Mouse (Mus musculus) forebrain, embryonic 15.5 days (tissue): ENCODE results near the gene Gpm6b. TPM values are rescaled to one million over a fixed set of nuclear protein-coding genes. Genes with fewer than 3 reads are reported as not detected.

ENCODE experiments used
- ATAC-seq: fragments of 200-750 bp; cut with Nextera tagmentation; replicated peaks from 2 replicates; pipeline ENCODE4 v1.8.0; 2017; ENCODE audit warnings: mild to moderate bottlenecking, moderate TSS enrichment, moderate library complexity
- H3K27ac ChIP-seq: fragments of 300-500 bp; sonication (generic); replicated peaks from 2 replicates; pipeline ENCODE4 v1.5.1; 2015; ENCODE audit warnings: mild to moderate bottlenecking, inconsistent platforms
- H3K27me3 ChIP-seq: fragments of 300-500 bp; sonication (generic); 2 replicates; pipeline ENCODE4 v1.6.1; 2015; ENCODE audit warnings: inconsistent platforms
- H3K36me3 ChIP-seq: fragments of 300-500 bp; sonication (generic); 2 replicates; pipeline ENCODE4 v1.6.1; 2015; ENCODE audit warnings: mild to moderate bottlenecking, inconsistent platforms
- H3K4me1 ChIP-seq: fragments of 300-500 bp; sonication (generic); 2 replicates; pipeline ENCODE4 v1.6.1; 2015; ENCODE audit warnings: inconsistent platforms
- H3K4me2 ChIP-seq: fragments of 300-500 bp; sonication (generic); replicated peaks from 2 replicates; pipeline ENCODE4 v1.6.1; 2015; ENCODE audit warnings: mild to moderate bottlenecking, inconsistent platforms
- H3K4me3 ChIP-seq: fragments of 300-500 bp; sonication (generic); 2 replicates; pipeline ENCODE4 v1.5.1; 2015; ENCODE audit warnings: mild to moderate bottlenecking, inconsistent platforms
- H3K9ac ChIP-seq: fragments of 300-500 bp; sonication (generic); replicated peaks from 2 replicates; pipeline ENCODE4 v1.6.1; 2015; ENCODE audit warnings: mild to moderate bottlenecking, inconsistent platforms
- H3K9me3 ChIP-seq: fragments of 300-500 bp; sonication (generic); 2 replicates; pipeline ENCODE4 v1.6.1; 2016; ENCODE audit warnings: inconsistent platforms
- WGBS: fragments of 180-500 bp; shearing (Covaris S2); methylation state at CpG from one replicate; pipeline ENCODE4 v1.1.7; 2015; ENCODE audit warnings: mixed read lengths; 5-methylcytosine and 5-hydroxymethylcytosine counted together
- polyA plus RNA-seq: library from polyadenylated mRNA; unstranded; fragments of >200 nt; fragmentation: Nextera tagmentation; extraction: Ambion mirVana; gene quantifications from 2 replicates; pipeline ENCODE4 v1.2.1, GENCODE M21; 2015

Gene Gpm6b
- polyA plus RNA-seq, 1 experiment from 2014 or later = 441 TPM

DNA sequence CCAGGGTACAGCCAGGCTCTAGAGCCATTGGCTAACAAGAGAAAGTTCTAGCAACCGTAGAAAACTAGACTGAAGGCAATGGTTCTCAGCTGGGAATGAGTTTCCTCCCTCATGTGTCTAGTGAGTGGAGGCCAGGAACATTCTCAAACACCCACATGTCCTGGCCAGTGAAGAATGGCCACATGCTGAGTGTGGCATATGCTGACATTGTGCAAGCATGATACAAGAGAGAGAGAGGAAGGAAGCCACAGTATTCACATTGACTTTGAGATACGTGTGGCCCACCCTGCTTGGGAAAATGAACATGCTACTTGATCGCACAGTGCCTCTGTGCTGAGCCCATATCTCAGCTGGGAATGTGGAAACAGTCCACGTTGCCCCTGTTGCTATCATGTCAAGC, 101.2 kb downstream of the Gpm6b start:
- Histone ChIP-seq H3K4me2 (no peak overlapping the region), H3K36me3 (no peaks in the 10 kb centered on the region), H3K9ac (no peak overlapping the region), H3K27ac (no peak overlapping the region), H3K4me1 (no peaks in the 10 kb centered on the region), H3K9me3 (no peaks in the 10 kb centered on the region), H3K27me3 (no peaks in the 10 kb centered on the region), H3K4me3 (no peak overlapping the region)
- WGBS = 82% methylated on average over 4 of the region's 4 CpGs
- no peak for ATAC-seq

DNA sequence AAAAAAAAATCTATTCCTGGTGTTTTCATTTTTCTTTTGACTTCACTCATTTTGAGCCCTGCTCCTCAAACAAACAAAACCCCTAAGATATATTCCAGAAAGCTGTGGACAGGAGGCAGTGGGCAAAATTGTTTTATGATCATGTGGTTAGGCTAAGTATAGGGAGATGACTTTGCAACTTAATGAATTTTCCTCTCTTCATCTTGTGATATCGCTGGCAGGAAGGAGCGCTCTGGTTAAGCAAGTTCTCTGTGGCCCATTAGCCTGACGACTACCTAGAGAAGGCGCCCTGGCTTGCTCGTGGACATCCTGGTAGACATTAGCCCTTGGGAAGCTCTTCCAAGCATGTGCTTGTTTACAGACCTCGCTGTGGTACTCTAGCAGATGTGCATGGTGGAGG, 103.1 kb downstream of the Gpm6b start:
- Histone ChIP-seq H3K4me1 (no peaks in the 10 kb centered on the region), H3K27me3 (no peaks in the 10 kb centered on the region), H3K4me3 (no peak overlapping the region), H3K9me3 (no peaks in the 10 kb centered on the region), H3K27ac (no peak overlapping the region), H3K4me2 (no peak overlapping the region), H3K9ac (no peak overlapping the region), H3K36me3 (no peaks in the 10 kb centered on the region)
- ATAC-seq = no peak
- WGBS = 90% methylated on average over 6 of the region's 6 CpGs

DNA sequence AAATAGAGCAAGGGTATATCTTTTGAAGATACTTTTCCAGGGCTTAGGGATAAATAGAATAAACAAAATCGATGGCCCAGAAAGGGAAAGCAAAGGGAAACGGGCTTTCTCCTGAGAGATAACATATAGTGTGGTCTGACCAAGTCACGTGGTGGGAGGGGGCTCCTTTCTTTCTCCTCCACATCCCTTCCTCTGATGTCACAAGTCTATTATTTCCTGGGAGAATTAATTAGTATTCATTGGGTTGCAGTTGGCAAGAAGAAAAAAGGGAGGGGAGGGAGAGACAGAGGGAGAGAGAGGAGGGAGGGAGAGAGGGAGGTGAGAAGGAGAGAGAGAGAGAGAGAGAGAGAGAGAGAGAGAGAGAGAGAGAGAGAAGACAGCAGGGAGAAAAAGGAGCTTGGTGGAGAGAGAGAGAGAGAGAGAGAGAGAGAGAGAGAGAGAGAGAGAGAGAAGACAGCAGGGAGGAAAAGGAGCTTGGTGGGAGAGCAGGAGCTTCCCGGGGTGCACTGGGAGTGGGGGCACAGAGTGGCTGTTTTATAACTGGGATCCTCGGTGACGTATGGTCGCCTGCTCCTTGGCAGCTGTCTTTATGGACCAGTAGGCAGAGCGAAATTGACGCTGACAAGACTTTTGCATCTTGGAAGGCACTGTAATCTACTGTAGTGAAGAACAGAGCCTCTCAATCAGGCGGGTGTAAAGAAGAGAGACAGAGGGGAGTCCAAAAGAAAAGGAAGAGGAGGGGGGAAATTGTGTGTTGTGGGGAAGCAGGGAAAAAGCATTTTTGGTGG, 105.7 kb downstream of the Gpm6b start:
- H3K4me1 ChIP-seq = no peaks in the 10 kb centered on the region; the same call in 1 of the 2 replicates
- H3K36me3 ChIP-seq = no peaks in the 10 kb centered on the region
- 24% methylated on average over 10 of the region's 10 CpGs for WGBS
- H3K27me3 ChIP-seq = no peaks in the 10 kb centered on the region
- H3K4me3 ChIP-seq = peak overlapping the region; percentile 49
- no peaks in the 10 kb centered on the region for H3K9me3 ChIP-seq
- H3K4me2 ChIP-seq = peak overlapping the region; percentile 26
- peak overlapping the region; percentile 96 for H3K27ac ChIP-seq
- peak; percentile 95 for ATAC-seq
- H3K9ac ChIP-seq = peak overlapping the region; percentile 65

DNA sequence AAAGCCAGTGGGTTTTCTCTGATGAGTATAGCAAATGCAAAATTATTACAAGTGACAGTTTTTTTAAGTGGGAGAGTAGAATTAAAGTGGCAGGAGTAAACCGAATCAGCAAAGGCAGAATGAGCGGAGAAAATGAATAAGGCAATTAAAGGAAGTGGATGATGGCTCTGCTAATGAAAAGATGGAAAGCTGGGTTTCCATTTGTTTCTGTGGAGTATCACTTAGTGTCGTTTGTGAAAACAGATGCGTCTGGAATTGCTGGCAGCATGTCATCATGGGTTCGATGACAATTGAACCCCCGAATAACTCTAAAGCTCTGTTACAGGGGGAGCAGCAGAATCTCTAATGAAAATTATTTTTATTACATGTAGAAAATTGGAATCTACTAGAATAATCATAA, 109.4 kb downstream of the Gpm6b start:
- WGBS = 24% methylated on average over 6 of the region's 6 CpGs
- Histone ChIP-seq H3K9me3 (no peaks in the 10 kb centered on the region), H3K4me1 (peaks cover 23% of the 10 kb centered on the region), H3K4me3 (peak overlapping the region; percentile 49), H3K27me3 (no peaks in the 10 kb centered on the region), H3K36me3 (no peaks in the 10 kb centered on the region), H3K27ac (peak overlapping the region; percentile 88), H3K4me2 (peak overlapping the region; percentile 46), H3K9ac (peak overlapping the region; percentile 65)
- no peak for ATAC-seq

DNA sequence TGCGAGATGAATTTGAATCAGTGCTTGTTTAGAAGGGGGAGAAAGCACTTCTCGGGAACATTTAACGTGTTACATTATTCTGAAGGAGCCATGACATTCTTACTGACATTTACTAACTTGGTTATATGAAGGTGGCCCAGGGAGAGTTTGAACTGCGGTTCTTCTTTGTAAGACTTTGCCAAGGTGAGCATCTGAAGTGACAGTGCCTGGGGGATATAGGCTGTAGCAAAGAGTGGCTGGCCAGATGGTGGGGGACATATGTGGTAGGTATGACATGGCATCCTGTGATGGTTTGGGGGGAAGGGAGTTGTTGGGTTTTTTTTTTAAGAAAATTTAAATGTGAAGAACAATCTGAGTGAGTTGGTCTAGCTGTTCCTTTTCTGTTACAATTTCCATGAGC, 109.9 kb downstream of the Gpm6b start:
- no peak for ATAC-seq
- no peaks in the 10 kb centered on the region for H3K9me3 ChIP-seq
- peaks cover 27% of the 10 kb centered on the region for H3K4me1 ChIP-seq
- H3K9ac ChIP-seq = peak overlapping the region; percentile 65
- peak overlapping the region; percentile 46 for H3K4me2 ChIP-seq
- peak overlapping the region; percentile 49 for H3K4me3 ChIP-seq
- 34% methylated on average over 4 of the region's 4 CpGs for WGBS
- peak overlapping the region; percentile 88 for H3K27ac ChIP-seq
- no peaks in the 10 kb centered on the region for H3K36me3 ChIP-seq
- no peaks in the 10 kb centered on the region for H3K27me3 ChIP-seq

DNA sequence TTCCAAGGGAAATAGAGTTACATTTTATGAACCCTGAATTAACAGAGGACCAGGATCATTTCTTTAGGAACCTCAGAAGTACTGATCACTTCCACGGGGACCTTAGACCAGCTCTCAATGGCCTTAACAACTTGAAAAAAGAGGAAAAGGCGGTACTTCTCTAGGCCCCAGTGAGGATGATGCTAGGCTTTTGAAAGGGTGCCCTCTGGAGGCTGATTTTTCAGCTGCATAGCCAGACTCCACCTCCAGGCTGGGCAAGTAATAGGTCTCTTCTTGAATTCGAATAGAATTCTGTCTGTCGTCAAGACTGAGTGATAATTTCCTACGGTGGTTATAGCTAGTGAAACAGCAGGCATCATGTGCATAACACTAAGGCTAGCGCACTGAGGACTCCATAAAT, 113.1 kb downstream of the Gpm6b start:
- 26% methylated on average over 6 of the region's 6 CpGs for WGBS

DNA sequence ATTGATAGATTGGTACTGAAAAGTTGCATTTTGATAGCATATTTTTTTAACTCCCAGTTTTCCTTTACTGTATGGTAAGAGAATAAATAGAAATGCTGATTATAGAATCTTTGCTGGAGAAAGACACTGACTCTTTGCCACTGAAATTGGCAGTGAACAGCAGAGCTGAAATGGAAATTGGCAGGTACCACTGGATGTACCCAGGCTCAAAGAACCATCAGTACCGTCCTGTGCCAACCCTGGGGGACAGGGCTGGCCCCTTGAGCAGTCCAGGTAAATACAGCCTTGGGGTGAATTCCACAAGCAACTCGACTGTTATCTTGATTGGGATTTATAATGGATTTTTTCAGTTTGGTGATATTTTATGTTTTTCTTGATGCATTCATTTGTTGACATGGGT, 114.7 kb downstream of the Gpm6b start:
- ATAC-seq = no peak
- WGBS = 75% methylated on average over 2 of the region's 2 CpGs
- Histone ChIP-seq H3K4me1 (peaks cover 27% of the 10 kb centered on the region), H3K27ac (no peak overlapping the region), H3K4me3 (no peak overlapping the region), H3K4me2 (no peak overlapping the region), H3K36me3 (no peaks in the 10 kb centered on the region), H3K27me3 (no peaks in the 10 kb centered on the region), H3K9ac (no peak overlapping the region), H3K9me3 (no peaks in the 10 kb centered on the region)

More for the DNA sequence above, 113.1 kb downstream of the Gpm6b start:
- Histone ChIP-seq H3K27ac (no peak overlapping the region), H3K4me2 (no peak overlapping the region), H3K9ac (no peak overlapping the region), H3K27me3 (no peaks in the 10 kb centered on the region), H3K4me3 (no peak overlapping the region), H3K36me3 (no peaks in the 10 kb centered on the region), H3K9me3 (no peaks in the 10 kb centered on the region), H3K4me1 (peaks cover 27% of the 10 kb centered on the region)
- ATAC-seq = peak; percentile 75

DNA sequence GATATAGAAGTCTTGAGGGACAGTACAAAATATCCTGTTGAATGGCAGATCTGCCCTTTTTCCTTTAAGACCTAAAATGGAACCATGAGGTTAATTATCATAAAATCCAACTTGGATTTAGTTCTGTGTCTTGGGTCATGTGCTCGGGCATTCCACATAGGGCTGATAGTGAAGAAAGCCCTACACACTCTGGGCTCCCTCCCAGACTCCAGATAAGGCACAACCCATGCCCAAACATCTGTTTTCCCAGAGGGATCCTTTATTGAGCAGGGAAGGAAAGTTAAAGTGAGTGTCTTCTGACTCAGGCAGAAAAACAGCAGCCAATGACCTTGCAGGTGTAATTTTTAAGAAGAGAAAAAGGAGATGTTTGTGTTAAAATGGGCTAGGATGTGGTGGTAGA, 116.2 kb downstream of the Gpm6b start:
- H3K36me3 ChIP-seq = peaks cover 4% of the 10 kb centered on the region; the same call in 1 of the 2 replicates
- no peak for ATAC-seq
- peaks cover 24% of the 10 kb centered on the region for H3K4me1 ChIP-seq
- H3K27ac ChIP-seq = no peak overlapping the region
- H3K4me3 ChIP-seq = no peak overlapping the region
- H3K9me3 ChIP-seq = no peaks in the 10 kb centered on the region
- H3K4me2 ChIP-seq = no peak overlapping the region
- 71% methylated on average over 1 of the region's 1 CpGs for WGBS
- no peak overlapping the region for H3K9ac ChIP-seq
- no peaks in the 10 kb centered on the region for H3K27me3 ChIP-seq

DNA sequence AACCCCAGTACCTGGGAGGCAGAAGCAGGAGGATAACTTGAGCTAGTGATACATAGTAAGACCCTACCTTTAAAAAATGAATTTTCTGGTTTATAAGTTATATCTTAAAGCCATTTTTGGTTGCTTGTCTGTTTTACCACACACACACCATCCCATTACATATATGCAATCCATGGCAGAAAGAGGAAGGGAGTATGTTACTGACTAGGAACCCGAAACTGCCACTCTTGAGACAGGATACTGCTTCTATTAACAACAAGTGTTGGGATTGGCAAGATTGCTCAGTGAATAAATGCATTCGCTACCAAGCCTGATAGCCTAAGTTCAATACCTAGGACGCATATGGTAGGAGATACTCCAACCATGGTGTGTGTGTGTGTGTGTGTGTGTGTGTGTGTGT, 117.6 kb downstream of the Gpm6b start:
- Histone ChIP-seq H3K9me3 (no peaks in the 10 kb centered on the region), H3K4me1 (peaks cover 12% of the 10 kb centered on the region; the same call in 1 of the 2 replicates), H3K4me2 (no peak overlapping the region), H3K4me3 (no peak overlapping the region), H3K9ac (no peak overlapping the region), H3K36me3 (peaks cover 4% of the 10 kb centered on the region; the same call in 1 of the 2 replicates), H3K27me3 (no peaks in the 10 kb centered on the region), H3K27ac (no peak overlapping the region)
- ATAC-seq = no peak
- 94% methylated on average over 3 of the region's 3 CpGs for WGBS

DNA sequence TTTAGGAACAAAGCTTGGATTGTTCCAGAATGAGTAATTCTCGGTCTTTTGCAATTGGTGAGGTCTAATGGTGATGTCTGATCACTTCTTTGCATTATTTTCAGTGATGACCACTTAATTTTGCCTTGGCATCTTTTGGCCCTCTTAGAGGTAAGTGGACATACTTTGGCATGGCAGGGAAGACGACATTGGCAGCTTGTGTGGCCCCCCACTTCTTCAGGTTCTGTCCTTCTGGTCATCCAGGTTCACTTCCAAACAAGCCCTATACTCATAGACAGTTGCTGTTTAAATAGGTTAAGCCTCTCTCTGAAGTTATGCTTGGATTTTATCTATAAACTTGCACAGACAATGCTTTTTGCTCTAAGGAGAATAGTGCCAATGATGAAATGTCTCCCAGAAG, 120.2 kb downstream of the Gpm6b start:
- Histone ChIP-seq H3K9ac (no peak overlapping the region), H3K4me1 (no peaks in the 10 kb centered on the region), H3K27me3 (no peaks in the 10 kb centered on the region), H3K9me3 (no peaks in the 10 kb centered on the region), H3K36me3 (peaks cover 4% of the 10 kb centered on the region; the same call in 1 of the 2 replicates), H3K27ac (no peak overlapping the region), H3K4me3 (no peak overlapping the region), H3K4me2 (no peak overlapping the region)
- ATAC-seq = no peak
- 79% methylated on average over 2 of the region's 2 CpGs for WGBS

DNA sequence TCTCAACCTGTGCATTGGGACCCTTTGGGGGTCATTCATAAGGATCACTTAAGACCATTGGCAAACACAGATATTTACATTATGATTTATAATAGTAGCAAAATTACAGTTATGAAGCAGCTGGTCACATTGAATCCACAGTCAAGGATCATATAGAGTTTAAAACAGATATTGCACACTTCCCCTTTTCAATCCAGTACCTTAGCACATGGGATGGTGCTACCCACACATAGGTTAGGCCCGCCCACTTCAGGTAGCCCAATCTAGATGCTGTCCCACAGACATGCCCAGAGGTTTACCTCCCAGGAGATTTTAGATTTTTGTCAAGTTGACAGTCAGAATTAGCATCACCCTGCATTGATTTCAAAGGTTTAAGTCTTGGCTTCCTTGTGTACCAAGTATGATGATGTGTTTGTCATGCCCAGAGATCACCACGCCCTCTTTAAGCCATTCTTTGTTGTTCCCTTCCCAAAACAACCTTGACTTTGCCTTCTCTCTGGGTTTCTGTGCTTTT, 121.3 kb downstream of the Gpm6b start:
- Histone ChIP-seq H3K36me3 (peaks cover 4% of the 10 kb centered on the region; the same call in 1 of the 2 replicates), H3K9ac (no peak overlapping the region), H3K27me3 (no peaks in the 10 kb centered on the region), H3K27ac (no peak overlapping the region), H3K4me1 (no peaks in the 10 kb centered on the region), H3K9me3 (no peaks in the 10 kb centered on the region), H3K4me3 (no peak overlapping the region), H3K4me2 (no peak overlapping the region)
- no peak for ATAC-seq
- WGBS = 82% methylated on average over 2 of the region's 2 CpGs

DNA sequence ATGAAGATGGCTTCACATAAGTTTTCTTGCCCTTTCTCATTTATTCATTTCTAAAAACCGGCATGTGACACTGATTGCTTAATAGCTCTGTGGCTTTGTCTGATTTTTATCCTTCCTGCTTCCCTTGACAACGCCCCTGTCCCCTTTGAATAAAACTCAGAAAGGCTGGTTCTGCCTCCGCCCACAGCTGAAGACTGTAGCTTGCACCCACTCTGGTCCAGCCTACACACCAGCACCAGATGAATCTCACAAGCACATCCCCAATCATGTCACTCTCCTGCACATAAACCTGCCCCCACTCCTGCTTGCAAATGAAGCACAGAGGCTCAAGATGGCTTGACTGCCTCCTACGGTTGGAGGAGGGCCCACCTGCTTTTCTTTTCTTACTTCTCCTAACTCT, 121.7 kb downstream of the Gpm6b start:
- H3K4me2 ChIP-seq = no peak overlapping the region
- no peaks in the 10 kb centered on the region for H3K27me3 ChIP-seq
- no peak overlapping the region for H3K4me3 ChIP-seq
- H3K36me3 ChIP-seq = peaks cover 4% of the 10 kb centered on the region; the same call in 1 of the 2 replicates
- H3K9me3 ChIP-seq = no peaks in the 10 kb centered on the region
- no peak overlapping the region for H3K9ac ChIP-seq
- ATAC-seq = no peak
- 85% methylated on average over 4 of the region's 4 CpGs for WGBS
- 0 out of 2 replicates have a peak, but pooled peaks cover under 1% of the 10 kb centered on the region for H3K4me1 ChIP-seq
- no peak overlapping the region for H3K27ac ChIP-seq
